Mouse (Mus musculus) activated CD4-positive, CD25-positive, alpha-beta regulatory T cell (primary cell): ENCODE data around the gene Snapc2. TPM values are rescaled to one million over a fixed set of nuclear protein-coding genes. Genes with fewer than 3 reads are reported as not detected.

Experiments
- polyA plus RNA-seq, 2 experiments: library from polyadenylated mRNA; unstranded; fragments of 100-300 nt; shearing (Covaris generic); gene quantifications; one replicate each; pipeline ENCODE4 v1.2.1; 2017

Snapc2 gene
- 10 to 100 TPM; 27.7 to 30.0 TPM for polyA plus RNA-seq

GRCm38 (mm10) chr8:4252934-4253841, at the start of gene Snapc2:
Gene Snapc2 (plus strand): TSS chr8:4253080.

GRCm38 (mm10) chr8:4216791-4217621, 35.9 kb upstream of the Snapc2 start, which contains the start of gene Prr36:
Gene Prr36 (minus strand): TSS chr8:4217459.

GRCm38 (mm10) chr8:4226739-4227347, 26.0 kb upstream of the Snapc2 start, which contains the start of gene Lrrc8e:
Gene Lrrc8e (plus strand): TSS chr8:4226827.

GRCm38 (mm10) chr8:4238434-4239192, 14.3 kb upstream of the Snapc2 start, which contains the start of the genes Map2k7 and Gm49320:
Gene Map2k7 (plus strand): TSS chr8:4238740.
Gene Gm49320 (plus strand): TSS chr8:4238865.

GRCm38 (mm10) chr8:4247951-4248540, 4.8 kb upstream of the Snapc2 start, which contains the start of gene Tgfbr3l:
Gene Tgfbr3l (plus strand): TSS chr8:4248214.

GRCm38 (mm10) chr8:4259125-4259804, 6.4 kb downstream of the Snapc2 start, which contains the start of gene Ctxn1:
Gene Ctxn1 (minus strand): TSS chr8:4259274.

GRCm38 (mm10) chr8:4275275-4276110, 22.6 kb downstream of the Snapc2 start, which contains the start of gene Timm44:
Gene Timm44 (minus strand): TSS chr8:4275913.

Other genes starting within 250 kb of the Snapc2 start
- gene Cd209f, start 147.2 kb upstream of the Snapc2 start, polyA plus RNA-seq = under 1 TPM in 1 of 2 experiments, not detected in 1; 0.36 TPM
- gene Cd209g, start 119.0 kb upstream of the Snapc2 start, polyA plus RNA-seq = under 1 TPM in 1 of 2 experiments, not detected in 1; 0.55 TPM
- gene Evi5l, start 86.5 kb upstream of the Snapc2 start, polyA plus RNA-seq = 10 to 100 TPM; 12.9 to 14.8 TPM
- under 1 TPM; 0.05 to 0.20 TPM for gene Prr36, start 35.6 kb upstream of the Snapc2 start, polyA plus RNA-seq
- under 1 TPM; 0.04 to 0.50 TPM for gene Lrrc8e, start 26.3 kb upstream of the Snapc2 start, polyA plus RNA-seq
- gene Map2k7, start 14.3 kb upstream of the Snapc2 start, polyA plus RNA-seq = 10 to 100 TPM; 61.6 to 75.3 TPM
- 1 to 10 TPM in 1 of 2 experiments, under 1 TPM in 1; 0.52 to 2.1 TPM for gene Gm49320, start 14.2 kb upstream of the Snapc2 start, polyA plus RNA-seq
- 1 to 10 TPM; 4.8 to 6.7 TPM for gene Tgfbr3l, start 4.9 kb upstream of the Snapc2 start, polyA plus RNA-seq
- gene Ctxn1, start 6.2 kb downstream of the Snapc2 start, polyA plus RNA-seq = under 1 TPM; 0.57 to 0.76 TPM
- gene Timm44, start 22.8 kb downstream of the Snapc2 start, polyA plus RNA-seq = 10 to 100 TPM; 43.6 to 50.8 TPM
- gene Ccl25, start 72.1 kb downstream of the Snapc2 start, polyA plus RNA-seq = 10 to 100 TPM in 1 of 2 experiments, 1 to 10 TPM in 1; 9.7 to 11.6 TPM
- 100 to 1,000 TPM; 177 to 203 TPM for gene Elavl1, start 72.3 kb downstream of the Snapc2 start, polyA plus RNA-seq
- gene Cers4, start 239.9 kb downstream of the Snapc2 start, polyA plus RNA-seq = 10 to 100 TPM; 32.0 to 68.4 TPM